Mouse (Mus musculus) adrenal gland, adult (tissue): ENCODE data around the gene Tgm2.

Source experiments
- DNase-seq, 2 experiments: peaks; one replicate each; pipeline ENCODE4 v3.0.0; 2022 to 2023; ENCODE audit warnings: low spot score in 1 of 2; ENCODE audit not compliant: inconsistent age in 2 of 2

Tgm2 gene

GRCm38 (mm10) chr2:158115838-158116453 is 30.3 kb downstream of the Tgm2 start:
- DNase-seq = no peak

- no peak for DNase-seq
Measured at GRCm38 (mm10) chr2:158114931-158115330, 31.3 kb downstream of the Tgm2 start.

- peak; percentile 60 to 86 for DNase-seq
Measured at GRCm38 (mm10) chr2:158113591-158114257, 32.5 kb downstream of the Tgm2 start.

- peak in 1 of 2 experiments; percentile 47 for DNase-seq
Measured at GRCm38 (mm10) chr2:158109516-158109915, 36.7 kb downstream of the Tgm2 start.

GRCm38 (mm10) chr2:158106947-158107587 is 39.2 kb downstream of the Tgm2 start:
- DNase-seq = peak; percentile 56 to 82

GRCm38 (mm10) chr2:158105605-158106004 is 40.6 kb downstream of the Tgm2 start:
- DNase-seq = no peak

- DNase-seq = no peak
Measured at GRCm38 (mm10) chr2:158104966-158105365, 41.3 kb downstream of the Tgm2 start.

- no peak for DNase-seq
Measured at GRCm38 (mm10) chr2:158101768-158102167, 44.5 kb downstream of the Tgm2 start.

- no peak for DNase-seq
Measured at GRCm38 (mm10) chr2:158099537-158099936, 46.7 kb downstream of the Tgm2 start.

- DNase-seq = no peak
Measured at GRCm38 (mm10) chr2:158098730-158099129, 47.5 kb downstream of the Tgm2 start.

GRCm38 (mm10) chr2:158097071-158097470 is 49.2 kb downstream of the Tgm2 start:
- DNase-seq = no peak

GRCm38 (mm10) chr2:158094846-158095245 is 51.4 kb downstream of the Tgm2 start:
- no peak for DNase-seq

GRCm38 (mm10) chr2:158094300-158094699 is 51.9 kb downstream of the Tgm2 start:
- no peak for DNase-seq

- DNase-seq = peak in 1 of 2 experiments; percentile 48
Measured at GRCm38 (mm10) chr2:158093345-158093744, 52.9 kb downstream of the Tgm2 start.

GRCm38 (mm10) chr2:158090096-158090495 is 56.1 kb downstream of the Tgm2 start:
- DNase-seq = no peak

GRCm38 (mm10) chr2:158084486-158084885 is 61.8 kb downstream of the Tgm2 start:
- DNase-seq = no peak

- DNase-seq = no peak
Measured at GRCm38 (mm10) chr2:158080622-158081241, 65.5 kb downstream of the Tgm2 start.

GRCm38 (mm10) chr2:158079843-158080395 is 66.3 kb downstream of the Tgm2 start:
- DNase-seq = no peak

GRCm38 (mm10) chr2:158078971-158079370 is 67.3 kb downstream of the Tgm2 start:
- DNase-seq = peak in 1 of 2 experiments; percentile 70

GRCm38 (mm10) chr2:158077981-158078380 is 68.3 kb downstream of the Tgm2 start:
- no peak for DNase-seq

- no peak for DNase-seq
Measured at GRCm38 (mm10) chr2:158076690-158077089, 69.5 kb downstream of the Tgm2 start.
